Mouse (Mus musculus) monocyte, adult 2 months (primary cell): ENCODE measurements around the gene Adrm1.
"Not testable (repeated sequence)": the region's sequence is repeated elsewhere in the genome, so short reads cannot be mapped to it uniquely, and the experiment has no call there.

Experiments
- DNase-seq, 2 experiments: peaks; one replicate each; pipeline ENCODE4 v3.0.0; 2022; ENCODE audit warnings: low spot score in 2 of 2, low read depth in 1 of 2

Gene Adrm1

DNA sequence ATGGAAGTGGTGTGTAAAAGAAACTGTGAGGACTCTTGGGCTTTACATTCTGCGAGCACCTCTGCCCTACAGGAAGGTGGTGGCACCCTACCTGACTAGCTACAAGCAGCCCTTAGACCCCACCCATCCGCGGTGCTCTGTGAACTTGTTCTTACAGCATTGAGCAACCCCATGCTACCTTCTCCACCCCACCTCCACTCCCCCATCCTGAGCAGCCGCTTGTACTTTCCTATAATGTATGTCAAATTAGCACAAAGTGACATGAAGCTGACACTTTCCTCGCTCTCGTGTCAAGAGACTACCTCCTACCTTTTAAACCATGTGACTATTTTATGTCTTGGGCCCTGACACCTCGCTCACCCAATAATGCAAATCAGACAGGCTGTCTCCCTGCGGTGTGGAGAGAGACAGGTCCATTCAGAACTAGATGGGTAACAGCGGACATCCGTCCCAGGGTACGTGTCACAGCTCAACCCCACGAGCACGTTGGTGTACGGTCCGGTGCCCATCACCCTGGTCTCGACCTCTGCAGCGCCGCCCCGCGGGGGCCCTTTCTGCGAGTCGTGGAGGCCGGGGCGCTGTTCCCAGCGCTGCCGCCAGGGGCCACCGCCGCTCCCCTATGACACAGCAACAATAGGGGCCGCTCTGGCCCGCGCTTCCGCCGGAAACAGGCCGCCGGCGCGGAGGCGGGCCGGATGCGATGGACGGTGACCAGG lies at the start of gene Adrm1:
Gene Adrm1 (plus strand): TSS at position 680 of the 716 bp plus-strand sequence.
- peak; percentile 94 to 96 for DNase-seq

DNA sequence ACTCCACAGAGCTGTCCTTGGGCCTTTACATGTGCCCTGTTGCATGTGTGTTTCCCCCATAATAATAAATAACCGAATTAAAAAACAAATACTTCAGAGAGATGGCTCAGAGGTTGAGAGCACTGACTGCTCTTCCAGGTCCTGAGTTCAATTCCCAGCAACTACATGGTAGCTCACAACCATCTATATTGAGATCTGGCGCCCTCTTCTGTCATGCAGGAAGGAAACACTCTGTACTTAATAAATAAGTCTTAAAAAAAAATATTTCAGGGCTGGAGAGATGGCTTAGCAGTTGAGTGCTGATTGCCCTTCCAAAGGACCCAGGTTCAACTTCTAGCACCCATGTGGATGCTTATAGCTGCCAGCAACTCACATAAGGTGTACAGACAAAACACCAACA lies 47.1 kb upstream of the Adrm1 start:
- DNase-seq: no peak

DNA sequence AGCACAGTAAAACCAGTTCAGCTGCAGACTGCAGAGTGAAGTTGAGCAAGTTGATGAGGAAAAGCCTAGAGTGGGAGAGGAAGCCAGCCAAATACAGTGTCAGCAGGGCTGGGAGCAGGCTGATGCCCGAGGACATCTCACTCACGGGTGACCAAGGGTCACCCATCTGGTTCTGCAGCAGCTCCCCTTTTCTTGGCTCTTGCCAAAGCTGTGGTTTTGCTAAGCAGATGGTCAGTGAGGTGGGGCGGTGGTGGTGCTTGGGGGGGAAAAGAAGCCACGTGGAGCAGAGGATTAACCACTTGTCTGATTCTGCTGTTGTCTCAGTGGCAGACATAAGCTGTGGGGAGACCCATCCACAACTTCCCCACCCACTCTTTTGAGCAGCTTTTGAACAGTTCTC lies 45.1 kb upstream of the Adrm1 start:
- DNase-seq: no peak

DNA sequence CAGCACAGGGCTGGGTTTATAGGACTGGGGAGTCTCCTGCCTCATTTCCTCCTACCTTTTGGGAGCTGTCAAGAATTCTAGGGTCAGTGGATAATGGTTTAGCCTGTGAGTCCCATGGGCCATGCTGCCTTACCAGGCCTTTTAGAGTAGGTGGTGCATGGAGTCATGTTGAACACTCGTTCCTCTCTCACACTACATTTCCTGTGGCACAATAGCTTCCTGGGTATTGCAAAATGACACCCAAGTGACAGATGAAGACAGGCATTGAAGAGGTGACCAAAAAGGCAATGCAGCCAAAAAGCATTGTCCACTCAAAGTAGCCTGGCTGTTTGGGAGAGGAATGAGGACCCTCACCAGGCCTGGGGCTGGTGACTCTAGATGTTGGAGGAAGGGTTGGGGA lies 43.6 kb upstream of the Adrm1 start:
- DNase-seq: no peak

DNA sequence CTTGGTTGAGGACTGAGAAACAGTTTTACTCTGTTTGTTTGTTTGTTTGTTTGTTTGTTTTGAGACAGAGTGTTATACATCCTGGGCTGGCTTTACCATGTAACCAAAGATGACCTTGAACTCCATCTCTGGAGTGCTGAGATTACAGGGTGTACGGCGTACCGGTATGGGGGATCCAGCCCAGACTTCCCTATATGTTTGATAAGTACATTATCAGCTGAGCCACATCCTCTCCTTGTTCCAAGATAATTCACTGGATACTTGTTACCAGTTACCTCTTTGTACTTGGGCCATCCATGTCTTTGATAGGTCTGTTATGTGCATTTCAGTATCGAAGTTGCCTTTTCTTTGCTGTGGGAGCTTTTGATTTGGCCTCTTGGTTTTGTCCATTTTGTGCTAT lies 38.1 kb upstream of the Adrm1 start:
- DNase-seq: no peak

DNA sequence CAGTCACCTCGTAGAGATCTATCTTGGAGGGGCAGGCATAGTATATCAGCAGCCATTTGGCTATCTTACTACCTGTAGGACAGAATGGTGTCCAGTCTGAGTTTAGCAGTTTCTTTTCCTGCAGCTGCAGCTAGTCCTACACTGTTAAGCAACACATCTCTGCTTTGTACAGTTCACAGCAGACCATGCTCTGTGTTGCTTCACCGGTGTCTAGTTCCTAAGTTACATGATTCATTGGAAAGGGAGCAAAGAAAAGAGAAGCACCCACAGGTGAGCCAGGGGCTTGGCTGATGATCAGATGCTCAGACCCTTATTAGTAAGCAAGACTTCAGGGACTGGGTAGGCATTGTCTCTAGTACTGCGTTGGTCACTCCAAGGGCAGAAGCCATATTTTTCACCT lies 37.4 kb upstream of the Adrm1 start:
- DNase-seq: no peak

DNA sequence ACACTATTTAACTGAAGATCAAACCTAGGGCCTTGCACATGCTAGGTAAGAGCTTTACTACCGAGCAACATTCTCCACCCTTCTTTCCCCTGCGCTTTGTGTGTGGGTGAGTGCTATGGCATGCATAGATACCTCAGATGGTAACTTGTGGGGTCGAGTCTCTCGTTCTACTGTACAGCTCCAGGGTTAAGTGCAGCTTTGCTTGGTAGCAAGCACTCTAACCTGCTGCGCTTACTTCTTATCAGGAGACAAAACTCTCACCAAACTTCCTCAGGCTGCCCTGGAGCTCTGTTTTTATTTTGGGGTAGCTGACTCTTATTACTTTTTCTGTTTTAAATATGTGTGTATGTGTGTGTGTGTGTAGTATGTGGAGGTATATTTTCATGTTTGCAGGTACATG lies 35.9 kb upstream of the Adrm1 start:
- no peak for DNase-seq

DNA sequence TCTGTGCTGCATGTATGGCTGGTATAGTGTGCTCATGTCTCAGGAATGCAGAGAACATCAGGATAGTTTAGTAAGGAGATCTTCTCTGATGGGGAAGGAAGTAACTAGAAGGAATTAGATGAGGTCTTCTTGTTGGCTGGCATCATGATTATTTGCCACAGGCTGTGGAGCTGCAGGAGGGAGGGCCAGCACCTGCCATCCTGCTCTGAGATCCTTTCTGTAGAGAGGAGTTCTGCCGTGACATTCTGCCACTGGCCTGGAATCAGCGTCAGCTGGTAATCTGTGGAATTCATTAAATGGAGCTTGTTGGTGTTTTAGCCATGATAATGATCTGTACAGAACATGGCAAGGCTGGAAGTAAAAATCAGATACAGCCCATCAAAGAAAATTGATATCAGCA lies 25.2 kb upstream of the Adrm1 start:
- DNase-seq: no peak

DNA sequence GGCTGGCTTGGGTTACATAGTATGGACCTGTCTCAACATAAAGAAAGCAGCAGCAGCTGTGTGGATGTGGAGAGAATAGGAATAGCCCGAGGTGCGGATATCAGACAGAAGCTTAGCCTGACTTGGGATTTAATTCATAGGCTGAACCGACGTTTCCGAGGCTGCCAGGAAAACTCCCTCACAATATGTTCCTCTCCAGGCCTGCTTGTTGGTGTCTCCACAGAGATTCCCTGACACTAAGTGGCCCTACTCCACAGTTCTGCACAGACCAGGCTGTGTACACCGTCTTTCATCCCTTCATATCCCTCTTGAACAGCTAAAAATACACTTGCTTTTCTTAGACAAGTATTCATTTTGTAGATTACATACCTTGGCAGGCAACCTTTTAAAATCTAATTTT lies 23.9 kb upstream of the Adrm1 start:
- DNase-seq: no peak

DNA sequence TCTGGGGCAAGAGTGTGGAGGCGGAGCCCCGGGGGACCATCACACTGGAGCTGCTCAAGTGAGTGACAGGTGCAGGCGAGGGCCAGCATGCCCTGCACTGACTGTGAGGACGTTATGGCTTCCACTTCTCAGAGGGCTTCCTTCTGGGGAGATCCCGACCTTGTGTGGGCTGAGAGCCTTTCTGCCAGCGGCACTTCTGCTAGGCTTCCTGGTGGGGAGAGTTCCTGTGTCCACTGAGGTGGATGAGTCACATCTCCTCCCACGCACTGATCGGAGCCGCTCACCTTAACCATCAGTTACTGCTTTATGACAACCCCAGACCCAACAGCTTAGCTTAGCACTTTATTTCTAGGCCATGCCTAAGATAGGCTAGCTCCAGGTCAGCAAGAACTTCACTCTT lies 22.7 kb upstream of the Adrm1 start:
- DNase-seq: no peak

DNA sequence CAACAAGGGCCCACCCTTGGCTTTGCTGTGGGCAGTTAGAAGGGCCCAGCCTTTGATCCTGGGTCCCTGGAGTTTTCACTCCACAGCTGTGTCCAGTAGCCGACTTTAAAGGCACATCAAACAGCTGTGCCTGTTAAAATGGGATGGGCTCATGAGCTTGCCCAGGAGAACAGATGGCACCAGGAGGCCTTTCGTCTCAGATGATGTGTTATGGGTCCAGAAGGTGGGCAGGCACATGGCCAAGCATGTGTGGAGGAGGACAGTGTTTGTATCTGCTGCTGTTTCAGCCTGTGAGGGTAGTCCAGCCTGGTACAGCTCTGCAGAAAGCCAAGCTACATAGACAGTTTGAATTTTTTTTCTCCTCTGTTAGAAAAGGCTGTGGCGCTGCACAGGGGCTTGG lies 16.5 kb upstream of the Adrm1 start:
- DNase-seq: no peak

DNA sequence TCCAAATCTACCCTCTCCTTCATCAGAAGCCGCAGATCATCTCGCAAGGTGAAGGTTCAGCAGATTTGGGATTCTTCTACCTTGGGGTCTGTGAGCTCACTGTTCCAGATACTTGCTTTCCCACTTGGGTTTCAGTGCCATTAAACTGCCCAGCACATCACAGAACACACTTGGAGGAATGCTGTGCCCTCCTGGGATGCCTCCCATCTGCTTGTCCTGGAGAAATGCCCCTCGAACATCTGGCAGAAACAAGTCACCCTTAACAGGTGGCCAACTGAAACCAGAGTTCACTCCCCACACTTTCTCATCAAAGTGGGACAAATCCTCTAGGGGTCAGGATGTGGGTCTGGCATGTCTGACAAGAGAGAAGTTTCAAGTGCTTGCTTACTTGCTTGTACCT lies 12.7 kb upstream of the Adrm1 start:
- no peak for DNase-seq

DNA sequence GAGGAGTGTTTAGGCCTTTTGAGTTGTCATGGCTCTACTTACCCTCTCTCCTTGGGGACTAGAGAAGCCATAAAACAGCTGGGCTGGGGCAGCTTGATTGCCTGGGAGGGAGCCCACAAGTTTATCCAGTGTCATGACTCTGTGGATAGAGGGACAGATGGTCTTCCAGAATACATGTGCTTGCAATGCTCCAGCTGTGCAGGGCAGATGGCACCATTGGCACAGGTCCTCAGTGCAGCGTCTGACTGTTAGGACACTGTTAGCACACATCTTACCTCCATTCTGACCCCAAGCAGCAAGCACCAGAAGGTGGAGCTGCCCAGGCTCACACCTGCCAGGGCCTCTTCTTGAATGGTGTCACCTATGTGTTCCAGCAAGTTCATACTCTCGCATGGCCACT lies 5.4 kb upstream of the Adrm1 start:
- no peak for DNase-seq

DNA sequence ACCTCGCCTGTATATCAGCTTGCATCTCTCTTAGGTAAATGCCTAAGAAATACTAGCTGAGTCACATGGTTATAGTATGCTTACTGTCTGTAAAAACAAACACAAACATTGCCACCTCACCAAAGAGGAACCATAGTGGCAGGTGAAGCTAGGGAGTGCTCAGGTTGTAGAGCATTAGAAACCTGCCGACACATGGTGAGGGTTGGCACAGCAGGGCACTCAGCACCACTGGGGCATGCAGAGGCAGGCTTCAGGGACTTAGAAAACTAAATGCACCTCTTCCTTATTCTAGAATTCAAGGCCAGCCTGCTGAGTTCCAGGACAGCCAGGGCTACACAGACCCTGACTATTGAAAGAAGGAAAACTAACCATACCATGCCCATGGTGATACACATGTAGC lies 4.4 kb upstream of the Adrm1 start:
- no peak for DNase-seq

DNA sequence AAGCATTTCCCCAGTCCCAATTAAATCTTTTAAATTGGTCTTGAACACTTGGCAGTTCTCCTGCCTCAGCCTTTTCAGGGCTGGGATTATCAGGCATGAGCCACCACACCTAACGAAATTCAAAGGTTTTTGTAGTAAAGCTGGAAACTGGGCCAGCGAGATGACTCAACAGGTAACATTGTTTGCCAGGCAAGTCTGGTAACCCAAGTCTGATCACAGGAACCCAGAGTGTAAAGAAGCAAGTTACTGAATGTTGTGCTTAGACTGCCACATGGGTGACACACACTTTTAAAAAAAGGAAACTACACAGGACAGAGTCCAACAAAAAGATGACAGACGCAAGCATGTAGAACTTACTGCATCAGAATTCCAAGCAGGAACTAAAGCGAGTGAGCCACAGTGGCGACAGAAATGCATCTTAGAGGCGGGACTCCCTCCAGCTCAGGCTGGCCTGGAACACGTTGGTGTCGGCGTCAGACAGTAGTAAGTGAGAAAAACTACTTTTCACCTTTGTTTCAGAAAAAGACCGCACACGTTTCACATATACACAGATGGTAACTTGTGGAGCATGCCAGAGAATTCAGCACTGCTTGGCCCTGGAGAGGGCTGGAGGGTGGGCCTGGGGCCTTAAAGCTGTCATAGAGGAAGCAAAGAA lies 1.0 kb upstream of the Adrm1 start:
- DNase-seq: no peak

DNA sequence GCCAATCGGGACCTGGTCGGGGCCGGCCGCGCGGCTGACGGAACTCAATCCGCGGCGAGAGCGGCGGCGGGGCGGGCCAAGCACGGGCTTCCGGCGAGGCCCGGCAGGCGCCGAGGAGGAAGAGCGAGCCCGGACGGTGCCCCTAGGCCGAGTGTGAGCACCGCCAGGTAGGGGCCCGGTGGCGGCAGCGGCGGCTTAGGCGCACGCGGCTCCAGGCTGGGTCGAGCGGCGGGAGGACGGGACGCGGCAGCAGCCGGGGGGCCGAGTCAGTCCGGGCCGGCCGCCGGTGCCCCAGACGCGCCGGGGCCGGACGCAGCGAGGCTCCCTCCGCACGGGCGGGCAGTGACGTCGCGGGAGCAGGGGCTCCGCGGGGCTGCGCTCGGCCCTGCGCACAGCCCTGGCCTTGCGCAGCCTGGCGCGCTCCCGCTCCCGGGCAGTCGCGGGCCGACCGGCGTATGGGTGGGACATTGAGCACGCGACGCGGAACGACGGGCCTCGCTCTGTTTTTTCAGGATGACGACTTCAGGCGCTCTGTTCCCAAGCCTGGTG lies 311 bp downstream of the Adrm1 start:
- DNase-seq: peak in 1 of 2 experiments; percentile 2

DNA sequence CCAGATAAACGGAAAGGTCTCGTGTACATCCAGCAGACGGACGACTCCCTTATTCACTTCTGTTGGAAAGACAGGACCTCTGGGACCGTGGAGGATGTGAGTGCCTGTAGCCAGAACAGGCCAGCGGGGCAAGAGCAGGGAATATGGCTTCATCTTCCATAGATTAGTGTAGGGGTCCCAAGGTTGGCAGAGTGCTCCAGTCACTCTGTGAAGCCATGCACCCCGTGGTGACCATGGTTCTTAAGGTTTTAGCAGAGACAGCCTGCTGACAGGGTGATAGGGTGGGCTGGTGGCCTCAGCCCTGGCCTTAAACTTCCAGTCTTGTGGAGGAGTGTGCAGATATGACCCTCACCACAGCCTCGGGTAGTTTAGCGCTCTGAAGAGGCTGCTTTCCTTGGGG lies 867 bp downstream of the Adrm1 start:
- DNase-seq: no peak

DNA sequence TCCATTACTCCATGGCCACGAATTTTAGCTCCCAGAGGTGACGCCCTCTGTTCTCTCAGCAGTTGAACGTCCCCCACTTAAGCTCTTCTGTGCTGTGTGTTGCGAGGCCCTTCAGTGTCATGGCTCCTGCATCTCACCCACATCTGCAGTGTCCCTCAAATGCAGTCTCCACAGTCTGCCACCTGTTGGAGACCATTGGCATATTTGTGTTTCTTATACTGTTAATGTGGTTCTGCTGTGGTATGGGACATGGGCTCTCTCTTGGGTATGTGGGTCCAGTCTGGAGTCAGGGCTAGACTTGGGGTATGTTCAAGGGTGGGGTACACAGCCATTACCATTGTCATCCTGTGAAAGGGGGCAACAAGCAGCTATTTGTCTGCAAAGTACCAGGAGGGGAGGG lies 1.9 kb downstream of the Adrm1 start:
- no peak for DNase-seq

DNA sequence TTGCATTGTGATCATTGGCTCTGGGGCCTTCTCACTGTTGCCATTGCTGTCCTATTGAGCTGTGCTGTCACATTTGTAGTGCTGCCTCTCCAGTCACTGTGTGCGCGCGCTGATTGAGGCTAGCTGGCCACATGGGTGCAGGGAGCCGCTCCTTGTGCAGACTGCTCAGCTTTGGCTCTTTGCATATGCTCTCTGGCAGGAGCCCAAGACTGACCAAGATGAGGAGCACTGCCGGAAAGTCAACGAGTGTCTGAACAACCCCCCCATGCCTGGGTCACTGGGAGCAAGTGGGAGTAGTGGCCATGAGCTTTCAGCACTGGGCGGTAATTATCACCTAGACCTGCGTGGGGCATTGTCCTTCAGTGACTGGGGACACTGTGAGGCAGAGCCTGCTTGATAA lies 2.4 kb downstream of the Adrm1 start:
- DNase-seq: not testable (repeated sequence)

DNA sequence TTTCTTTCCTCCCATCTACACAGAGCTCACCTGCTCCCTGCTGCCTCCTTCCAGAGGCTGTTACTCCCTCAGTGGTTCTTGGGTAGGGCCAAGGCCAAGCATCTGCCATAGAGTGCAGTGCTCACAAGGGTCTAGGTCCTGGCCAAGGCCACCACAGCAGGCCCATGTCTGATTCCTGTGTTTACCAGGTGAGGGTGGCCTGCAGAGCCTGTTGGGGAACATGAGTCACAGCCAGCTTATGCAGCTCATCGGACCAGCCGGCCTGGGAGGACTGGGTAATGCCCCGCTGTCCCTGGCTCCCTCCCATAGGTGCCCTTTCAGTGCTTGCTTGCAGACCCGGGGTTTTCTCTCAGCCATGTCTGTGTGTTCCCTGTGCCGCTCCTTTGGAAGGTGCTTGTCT lies 2.8 kb downstream of the Adrm1 start:
- no peak for DNase-seq

DNA sequence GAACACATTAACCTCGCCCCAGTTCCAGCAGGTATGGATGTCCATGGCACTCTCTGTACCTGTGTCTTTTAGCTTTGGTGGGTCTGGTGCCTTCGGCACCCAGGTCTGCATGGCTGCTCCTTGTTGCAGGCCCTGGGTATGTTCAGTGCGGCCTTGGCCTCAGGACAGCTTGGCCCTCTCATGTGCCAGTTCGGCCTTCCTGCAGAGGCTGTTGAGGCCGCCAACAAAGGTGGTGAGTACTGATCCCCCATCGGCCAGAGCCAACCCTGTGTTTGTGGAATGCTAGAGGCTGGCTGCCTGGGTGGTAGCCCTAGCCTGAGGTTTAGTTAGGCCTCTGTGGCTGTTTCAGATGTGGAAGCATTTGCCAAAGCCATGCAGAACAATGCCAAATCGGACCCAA lies 4.4 kb downstream of the Adrm1 start:
- DNase-seq: no peak

DNA sequence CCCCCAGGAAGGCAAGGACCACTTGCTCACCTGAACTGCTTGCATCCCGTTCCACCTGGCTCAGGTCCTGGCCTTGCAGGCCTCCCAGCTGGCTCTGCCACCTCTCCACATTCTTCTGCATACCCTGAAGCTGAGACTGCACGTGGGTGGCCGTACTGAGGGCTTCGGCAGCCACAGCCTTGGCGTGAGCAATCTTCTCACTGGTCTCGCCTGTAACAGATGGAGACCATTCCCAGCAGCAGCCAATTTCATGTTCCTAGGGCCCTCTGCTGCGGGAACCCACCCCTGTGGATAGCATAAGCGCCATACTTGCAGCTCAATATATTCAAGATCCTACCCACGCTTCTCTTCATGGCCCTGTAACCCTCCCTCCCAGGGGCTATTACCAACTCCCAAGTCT lies 10.3 kb downstream of the Adrm1 start:
- DNase-seq: no peak
